Mouse (Mus musculus) midbrain, embryonic 11.5 days (tissue): ENCODE measurements around the gene Olfr643. TPM values are rescaled to one million over a fixed set of nuclear protein-coding genes. Genes with fewer than 3 reads are reported as not detected.

Experiments
- ATAC-seq: fragments of 200-750 bp; cut with Nextera tagmentation; 2 replicates; pipeline ENCODE4 v1.8.0; 2017; ENCODE audit warnings: moderate TSS enrichment, moderate library complexity; ENCODE audit not compliant: low FRiP score
- DNase-seq: peaks from one replicate; pipeline ENCODE4 v3.0.0; 2015; ENCODE audit warnings: low spot score; ENCODE audit errors: missing footprints
- H3K27ac ChIP-seq: fragments of 300-500 bp; sonication (generic); 2 replicates; pipeline ENCODE4 v1.5.1; 2014; ENCODE audit warnings: low read depth, low read length
- H3K27me3 ChIP-seq: fragments of 300-500 bp; sonication (generic); 2 replicates; pipeline ENCODE4 v1.6.1; 2014; ENCODE audit warnings: mild to moderate bottlenecking, low read length, moderate library complexity, mixed read lengths; ENCODE audit not compliant: control insufficient read depth, insufficient read depth
- H3K36me3 ChIP-seq: fragments of 300-500 bp; sonication (generic); 2 replicates; pipeline ENCODE4 v1.6.1; 2014; ENCODE audit warnings: mild to moderate bottlenecking, low read length, moderate library complexity, mixed read lengths; ENCODE audit not compliant: control insufficient read depth, insufficient read depth
- H3K4me1 ChIP-seq: fragments of 300-500 bp; sonication (generic); 2 replicates; pipeline ENCODE4 v1.6.1; 2014; ENCODE audit warnings: low read length; ENCODE audit not compliant: control insufficient read depth, insufficient read depth
- H3K4me2 ChIP-seq: fragments of 300-500 bp; sonication (generic); 2 replicates; pipeline ENCODE4 v1.6.1; 2014; ENCODE audit warnings: mild to moderate bottlenecking, moderate library complexity
- H3K4me3 ChIP-seq: fragments of 300-500 bp; sonication (generic); 2 replicates; pipeline ENCODE4 v1.5.1; 2014; ENCODE audit warnings: low read depth, low read length
- H3K9ac ChIP-seq: fragments of 300-500 bp; sonication (generic); 2 replicates; pipeline ENCODE4 v1.6.1; 2014; ENCODE audit warnings: low read length
- H3K9me3 ChIP-seq: fragments of 300-500 bp; sonication (generic); 2 replicates; pipeline ENCODE4 v1.6.1; 2016; ENCODE audit warnings: low read length; ENCODE audit not compliant: control insufficient read depth
- WGBS: fragments of 180-500 bp; shearing (Covaris S2); extraction: QIAGEN DNeasy Blood & Tissue Kit; methylation state at CpG from one replicate; pipeline ENCODE4 v1.1.7; 2014; 5-methylcytosine and 5-hydroxymethylcytosine counted together
- polyA plus RNA-seq: library from polyadenylated mRNA; unstranded; fragments of >200 nt; fragmentation: Nextera tagmentation; extraction: Ambion mirVana; gene quantifications from 2 replicates; pipeline ENCODE4 v1.2.1, GENCODE M21; 2014

Gene Olfr643
- polyA plus RNA-seq, 1 experiment from 2014 or later: not detected

- 93% methylated on average over 5 of the region's 5 CpGs for WGBS
- H3K27me3 ChIP-seq: no peaks in the 10 kb centered on the region
- H3K27ac ChIP-seq: no peak within 1 kb of the TSS
- no peak within 1 kb of the TSS for H3K4me3 ChIP-seq
- H3K9me3 ChIP-seq: no peaks in the 10 kb centered on the region
- no peaks in the 10 kb centered on the region for H3K36me3 ChIP-seq
- no peak within 1 kb of the TSS for H3K4me2 ChIP-seq
- H3K4me1 ChIP-seq: no peaks in the 10 kb centered on the region
- DNase-seq (no peak), ATAC-seq (no peak)
- no peak within 1 kb of the TSS for H3K9ac ChIP-seq
These were observed 7.5 kb downstream of the Olfr643 start, which contains the start of gene Ubqln5 for GRCm38 (mm10) chr7:104129726-104130125. Gene Ubqln5, minus strand, starts transcription at chr7:104129826.

GRCm38 (mm10) chr7:104104757-104104972 lies 32.5 kb downstream of the Olfr643 start, which contains the start of gene Olfr646:
Gene Olfr646, plus strand, starts transcription at chr7:104104873.
- H3K9me3 ChIP-seq: no peaks in the 10 kb centered on the region
- DNase-seq (no peak), ATAC-seq (no peak)
- no peaks in the 10 kb centered on the region for H3K27me3 ChIP-seq
- H3K36me3 ChIP-seq: no peaks in the 10 kb centered on the region
- H3K9ac ChIP-seq: no peak within 1 kb of the TSS
- H3K4me2 ChIP-seq: no peak within 1 kb of the TSS
- no peaks in the 10 kb centered on the region for H3K4me1 ChIP-seq
- H3K4me3 ChIP-seq: no peak within 1 kb of the TSS
- H3K27ac ChIP-seq: no peak within 1 kb of the TSS

GRCm38 (mm10) chr7:104103913-104104756 lies 33.1 kb downstream of the Olfr643 start:
- H3K9me3 ChIP-seq: no peaks in the 10 kb centered on the region
- H3K36me3 ChIP-seq: no peaks in the 10 kb centered on the region
- H3K4me1 ChIP-seq: no peaks in the 10 kb centered on the region
- H3K9ac ChIP-seq: no peak overlapping the region
- H3K4me3 ChIP-seq: no peak overlapping the region
- no peaks in the 10 kb centered on the region for H3K27me3 ChIP-seq
- WGBS: 79% methylated on average over 4 of the region's 4 CpGs
- no peak overlapping the region for H3K27ac ChIP-seq
- no peak overlapping the region for H3K4me2 ChIP-seq
- DNase-seq (no peak), ATAC-seq (no peak)

- Histone ChIP-seq H3K9ac (no peak within 1 kb of the TSS), H3K4me3 (no peak within 1 kb of the TSS), H3K27me3 (no peaks in the 10 kb centered on the region), H3K4me1 (no peaks in the 10 kb centered on the region), H3K4me2 (no peak within 1 kb of the TSS), H3K36me3 (no peaks in the 10 kb centered on the region), H3K9me3 (no peaks in the 10 kb centered on the region), H3K27ac (no peak within 1 kb of the TSS)
- WGBS: 93% methylated on average over 1 of the region's 1 CpGs
- DNase-seq: no peak
- ATAC-seq: no peak
These were observed 51.8 kb downstream of the Olfr643 start, which contains the start of gene Olfr645 for GRCm38 (mm10) chr7:104085365-104085764. Gene Olfr645, minus strand, starts transcription at chr7:104085465.

GRCm38 (mm10) chr7:104071769-104072168 lies 65.4 kb downstream of the Olfr643 start, which contains the start of gene Olfr644:
Gene Olfr644, minus strand, starts transcription at chr7:104071869.
- Histone ChIP-seq H3K4me2 (no peak within 1 kb of the TSS), H3K27me3 (no peaks in the 10 kb centered on the region), H3K4me1 (no peaks in the 10 kb centered on the region), H3K9me3 (no peaks in the 10 kb centered on the region), H3K27ac (no peak within 1 kb of the TSS), H3K36me3 (no peaks in the 10 kb centered on the region), H3K9ac (no peak within 1 kb of the TSS), H3K4me3 (no peak within 1 kb of the TSS)
- DNase-seq (no peak), ATAC-seq (no peak)
- 69% methylated on average over 2 of the region's 2 CpGs for WGBS

- Histone ChIP-seq H3K4me2 (no peak within 1 kb of the TSS), H3K27ac (no peak within 1 kb of the TSS), H3K27me3 (no peaks in the 10 kb centered on the region), H3K4me3 (no peak within 1 kb of the TSS), H3K9me3 (no peaks in the 10 kb centered on the region), H3K36me3 (no peaks in the 10 kb centered on the region), H3K9ac (no peak within 1 kb of the TSS), H3K4me1 (no peaks in the 10 kb centered on the region)
- ATAC-seq: no peak
- no peak for DNase-seq
- 63% methylated on average over 2 of the region's 2 CpGs for whole genome bisulfite sequencing
These were observed 75.9 kb downstream of the Olfr643 start, which contains the start of gene 4930516K23Rik for GRCm38 (mm10) chr7:104061345-104061744. Gene 4930516K23Rik, minus strand, starts transcription at chr7:104061445.

GRCm38 (mm10) chr7:104059215-104059614 lies 78.0 kb downstream of the Olfr643 start:
- 84% methylated on average over 1 of the region's 1 CpGs for WGBS
- Histone ChIP-seq H3K4me3 (no peak overlapping the region), H3K9me3 (no peaks in the 10 kb centered on the region), H3K4me1 (no peaks in the 10 kb centered on the region), H3K36me3 (no peaks in the 10 kb centered on the region), H3K4me2 (no peak overlapping the region), H3K9ac (no peak overlapping the region), H3K27me3 (no peaks in the 10 kb centered on the region), H3K27ac (no peak overlapping the region)
- ATAC-seq: no peak
- DNase-seq: no peak

GRCm38 (mm10) chr7:104052566-104052965 lies 84.6 kb downstream of the Olfr643 start, which contains the start of gene Olfr642:
Gene Olfr642, minus strand, starts transcription at chr7:104052666.
- no peak within 1 kb of the TSS for H3K4me3 ChIP-seq
- no peak for ATAC-seq

GRCm38 (mm10) chr7:104050745-104051144 lies 86.5 kb downstream of the Olfr643 start:
- WGBS: 83% methylated on average over 4 of the region's 4 CpGs
- no peak for DNase-seq
- ATAC-seq: no peak
- Histone ChIP-seq H3K9me3 (no peaks in the 10 kb centered on the region), H3K9ac (no peak overlapping the region), H3K27ac (no peak overlapping the region), H3K36me3 (no peaks in the 10 kb centered on the region), H3K4me2 (no peak overlapping the region), H3K27me3 (no peaks in the 10 kb centered on the region), H3K4me1 (no peaks in the 10 kb centered on the region), H3K4me3 (no peak overlapping the region)

More at GRCm38 (mm10) chr7:104052566-104052965, 84.6 kb downstream of the Olfr643 start, which contains the start of gene Olfr642:
- 81% methylated on average over 1 of the region's 1 CpGs for WGBS
- no peaks in the 10 kb centered on the region for H3K9me3 ChIP-seq
- no peak within 1 kb of the TSS for H3K4me2 ChIP-seq
- H3K27me3 ChIP-seq: no peaks in the 10 kb centered on the region
- no peaks in the 10 kb centered on the region for H3K4me1 ChIP-seq
- H3K36me3 ChIP-seq: no peaks in the 10 kb centered on the region
- H3K9ac ChIP-seq: no peak within 1 kb of the TSS
- no peak within 1 kb of the TSS for H3K27ac ChIP-seq
- no peak for DNase-seq
